Mouse (Mus musculus): Measurements from ENCODE around the gene Fut1. TPM values are rescaled to one million over a fixed set of nuclear protein-coding genes. Genes with fewer than 3 reads are reported as not detected.

The Fut1 gene
- polyA plus RNA-seq, 1 experiment from 2014 or later = 0.13 TPM

- DNase-seq (no peak), ATAC-seq (ENCODE audit: insufficient read depth) (no peak)
- Histone ChIP-seq H3K27me3 (ENCODE audit: insufficient read depth, low read length) (peaks cover 17% of the 10 kb centered on the region), H3K36me3 (ENCODE audit: insufficient read depth) (no peaks in the 10 kb centered on the region), H3K27ac (ENCODE audit: low read depth) (no peak overlapping the region), H3K9me3 (ENCODE audit: low read depth, low read length) (no peaks in the 10 kb centered on the region), H3K4me2 (no peak overlapping the region), H3K9ac (no peak overlapping the region), H3K4me1 (ENCODE audit: insufficient read depth) (no peaks in the 10 kb centered on the region), H3K4me3 (ENCODE audit: low read depth, low read length) (no peak overlapping the region)
- 53% methylated on average over 3 of the region's 3 CpGs for WGBS
- TF ChIP-seq CTCF (IDR thresholded peaks at IDR 0.05; ENCODE audit: low read depth) = no peak
These were observed 7.6 kb downstream of the Fut1 start for GRCm38 (mm10) chr7:45624718-45625117.

DNA sequence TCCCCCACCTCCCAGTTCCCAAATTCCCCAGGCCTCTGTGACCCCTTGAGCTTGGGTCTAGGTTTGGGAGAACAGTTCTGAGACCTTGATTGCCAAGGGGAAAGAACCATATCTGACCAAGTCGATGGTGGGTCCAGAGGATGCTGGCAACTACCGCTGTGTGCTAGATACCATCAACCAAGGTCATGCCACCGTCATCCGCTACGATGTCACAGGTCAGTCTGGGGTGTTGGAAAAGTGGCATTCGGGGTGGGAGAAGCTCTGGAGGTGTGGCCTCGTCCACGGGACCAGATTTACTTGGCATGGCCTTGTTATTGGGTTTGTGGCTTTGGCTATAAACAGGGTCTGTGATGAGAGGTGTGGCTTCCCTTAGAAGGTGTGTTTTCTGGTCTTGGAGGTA, 8.4 kb downstream of the Fut1 start:
- Histone ChIP-seq H3K9me3 (ENCODE audit: low read depth, low read length) (no peaks in the 10 kb centered on the region), H3K27me3 (ENCODE audit: insufficient read depth, low read length) (peaks cover 17% of the 10 kb centered on the region), H3K4me1 (ENCODE audit: insufficient read depth) (no peaks in the 10 kb centered on the region), H3K27ac (ENCODE audit: low read depth) (no peak overlapping the region), H3K36me3 (ENCODE audit: insufficient read depth) (no peaks in the 10 kb centered on the region), H3K9ac (no peak overlapping the region), H3K4me2 (no peak overlapping the region), H3K4me3 (ENCODE audit: low read depth, low read length) (no peak overlapping the region)
- 81% methylated on average over 8 of the region's 8 CpGs for WGBS
- ATAC-seq (ENCODE audit: insufficient read depth) = no peak
- DNase-seq = no peak
- TF ChIP-seq CTCF (IDR thresholded peaks at IDR 0.05; ENCODE audit: low read depth) = no peak

- no peak for DNase-seq
- WGBS = 82% methylated on average over 7 of the region's 7 CpGs
- Histone ChIP-seq H3K9ac (no peak overlapping the region), H3K27me3 (ENCODE audit: insufficient read depth, low read length) (peaks cover 17% of the 10 kb centered on the region), H3K27ac (ENCODE audit: low read depth) (peak overlapping the region; percentile 46; the same call in 1 of the 2 replicates), H3K4me1 (ENCODE audit: insufficient read depth) (no peaks in the 10 kb centered on the region), H3K4me2 (peak overlapping the region; percentile 13; the same call in 1 of the 2 replicates), H3K4me3 (ENCODE audit: low read depth, low read length) (no peak overlapping the region), H3K9me3 (ENCODE audit: low read depth, low read length) (no peaks in the 10 kb centered on the region), H3K36me3 (ENCODE audit: insufficient read depth) (no peaks in the 10 kb centered on the region)
- ATAC-seq (ENCODE audit: insufficient read depth) = no peak
- TF ChIP-seq CTCF (IDR thresholded peaks at IDR 0.05; ENCODE audit: low read depth) = no peak
These were observed 9.5 kb downstream of the Fut1 start for GRCm38 (mm10) chr7:45626571-45627076.

DNA sequence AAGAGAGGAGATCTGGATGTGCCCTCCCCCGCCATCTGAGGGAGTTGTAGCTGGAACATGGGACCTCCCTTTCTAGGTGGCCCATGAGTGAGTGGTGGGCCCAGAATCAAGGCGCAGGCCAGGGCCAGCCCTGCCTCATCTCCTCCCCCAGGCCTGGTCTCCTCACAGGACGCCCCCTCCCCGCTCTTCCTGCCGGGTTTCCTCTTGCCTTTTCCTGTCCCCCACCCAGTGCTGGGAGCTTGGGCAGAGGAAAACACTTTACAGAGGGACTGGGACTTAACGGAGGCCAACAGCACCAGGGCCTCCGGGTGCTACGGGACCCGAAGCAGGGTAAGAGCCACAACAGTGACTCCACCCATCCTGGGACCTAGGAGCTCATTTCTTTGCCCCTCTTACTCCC, 10.2 kb downstream of the Fut1 start, which contains the start of gene Rasip1:
Gene Rasip1 (plus strand): TSS at position 228 of the 400 bp plus-strand sequence.
- H3K36me3 ChIP-seq (ENCODE audit: insufficient read depth) = no peaks in the 10 kb centered on the region
- H3K4me1 ChIP-seq (ENCODE audit: insufficient read depth) = 0 out of 2 replicates have a peak, but pooled peaks cover under 1% of the 10 kb centered on the region
- TF ChIP-seq CTCF (IDR thresholded peaks at IDR 0.05; ENCODE audit: low read depth) = no peak
- peak within 1 kb of the TSS; percentile 73 for H3K9ac ChIP-seq
- ATAC-seq (ENCODE audit: insufficient read depth) (peak; percentile 15; the same call in 1 of the 2 replicates), DNase-seq (peak; percentile 55)
- H3K4me2 ChIP-seq = peak within 1 kb of the TSS; percentile 96
- H3K4me3 ChIP-seq (ENCODE audit: low read depth, low read length) = peak within 1 kb of the TSS; percentile 58
- WGBS = 73% methylated on average over 9 of the region's 9 CpGs
- peaks cover 17% of the 10 kb centered on the region for H3K27me3 ChIP-seq (ENCODE audit: insufficient read depth, low read length)
- H3K9me3 ChIP-seq (ENCODE audit: low read depth, low read length) = no peaks in the 10 kb centered on the region
- H3K27ac ChIP-seq (ENCODE audit: low read depth) = peak within 1 kb of the TSS; percentile 46

DNA sequence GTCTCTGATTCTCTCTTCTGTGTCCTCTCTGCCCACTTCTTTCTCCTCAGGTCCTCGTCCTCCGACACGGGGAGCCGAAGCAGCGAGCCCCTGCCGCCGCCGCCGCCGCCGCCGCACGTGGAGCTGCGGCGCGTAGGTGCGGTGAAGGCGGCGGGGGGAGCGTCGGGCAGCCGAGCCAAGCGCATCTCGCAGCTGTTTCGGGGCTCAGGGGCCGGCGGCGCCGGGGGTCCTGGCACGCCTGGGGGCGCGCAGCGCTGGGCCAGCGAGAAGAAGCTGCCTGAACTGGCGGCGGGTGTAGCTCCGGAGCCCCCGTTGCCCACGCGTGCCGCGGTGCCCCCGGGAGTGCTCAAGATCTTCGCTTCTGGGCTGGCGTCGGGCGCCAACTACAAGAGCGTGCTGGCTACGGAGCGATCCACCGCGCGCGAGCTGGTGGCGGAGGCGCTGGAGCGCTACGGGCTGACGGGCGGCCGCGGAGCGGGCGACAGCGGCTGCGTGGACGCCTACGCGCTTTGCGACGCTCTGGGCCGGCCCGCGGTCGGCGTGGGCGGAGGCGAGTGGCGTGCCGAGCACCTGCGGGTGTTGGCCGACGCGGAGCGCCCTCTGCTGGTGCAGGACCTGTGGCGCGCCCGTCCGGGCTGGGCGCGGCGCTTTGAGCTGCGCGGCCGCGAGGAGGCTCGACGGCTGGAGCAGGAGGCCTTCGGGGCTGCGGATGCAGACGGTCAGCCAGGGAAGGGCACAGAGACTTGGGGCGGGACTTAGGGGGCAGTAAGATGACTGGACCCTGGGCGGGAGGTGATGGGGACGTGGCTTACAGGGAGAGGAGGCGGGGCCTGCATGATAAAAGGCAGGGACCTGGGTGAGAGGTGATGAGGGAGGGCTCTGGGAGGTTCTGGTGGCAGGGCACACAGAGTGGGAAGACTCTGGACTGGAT, 11.5 kb downstream of the Fut1 start:
- Histone ChIP-seq H3K27ac (ENCODE audit: low read depth) (peak overlapping the region; percentile 43), H3K27me3 (ENCODE audit: insufficient read depth, low read length) (peaks cover 17% of the 10 kb centered on the region), H3K9ac (peak overlapping the region; percentile 73), H3K4me2 (peak overlapping the region; percentile 96), H3K4me1 (ENCODE audit: insufficient read depth) (peaks cover 6% of the 10 kb centered on the region; the same call in 1 of the 2 replicates), H3K36me3 (ENCODE audit: insufficient read depth) (no peaks in the 10 kb centered on the region), H3K9me3 (ENCODE audit: low read depth, low read length) (no peaks in the 10 kb centered on the region), H3K4me3 (ENCODE audit: low read depth, low read length) (peak overlapping the region; percentile 58)
- DNase-seq (peak; percentile 93), ATAC-seq (ENCODE audit: insufficient read depth) (peak; percentile 68)
- peak; percentile 40; the same call in 1 of the 2 replicates for TF ChIP-seq CTCF (IDR thresholded peaks at IDR 0.05; ENCODE audit: low read depth)
- WGBS = 1% methylated on average over 105 of the region's 105 CpGs

DNA sequence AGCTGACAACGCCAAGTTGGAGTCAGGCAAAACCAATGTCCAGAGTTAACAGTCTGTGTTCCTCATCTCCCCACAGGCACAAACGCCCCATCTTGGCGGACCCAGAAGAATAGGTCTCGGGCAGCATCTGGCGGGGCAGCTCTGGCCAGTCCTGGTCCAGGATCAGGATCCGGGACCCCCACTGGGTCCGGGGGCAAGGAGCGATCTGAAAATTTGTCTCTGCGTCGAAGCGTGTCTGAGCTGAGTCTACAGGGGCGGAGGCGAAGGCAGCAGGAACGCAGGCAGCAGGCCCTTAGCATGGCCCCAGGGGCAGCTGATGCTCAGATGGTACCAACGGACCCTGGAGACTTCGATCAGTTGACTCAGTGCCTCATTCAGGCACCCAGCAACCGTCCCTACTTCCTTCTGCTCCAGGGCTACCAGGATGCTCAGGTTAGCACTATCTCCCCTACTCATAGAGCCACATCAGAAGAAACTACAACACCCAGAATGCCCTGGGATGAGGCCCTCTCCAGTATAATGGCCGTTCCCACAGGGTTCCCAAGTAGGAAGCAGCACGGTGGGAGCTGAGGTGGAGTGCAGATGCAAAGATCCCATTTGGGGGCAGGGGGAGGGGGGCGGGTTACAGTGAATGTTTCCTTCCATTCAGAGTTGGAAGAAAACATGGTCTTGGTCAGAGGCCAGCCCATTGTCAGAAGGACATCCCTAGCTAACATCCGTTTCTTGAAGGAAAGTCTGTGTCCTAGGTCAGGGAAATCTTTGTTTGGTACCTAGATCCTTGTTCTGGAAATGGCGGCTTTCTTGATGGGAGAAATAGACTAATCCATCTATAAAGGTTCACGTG, 13.2 kb downstream of the Fut1 start:
- Histone ChIP-seq H3K27me3 (ENCODE audit: insufficient read depth, low read length) (peaks cover 17% of the 10 kb centered on the region), H3K4me3 (ENCODE audit: low read depth, low read length) (no peak overlapping the region), H3K36me3 (ENCODE audit: insufficient read depth) (no peaks in the 10 kb centered on the region), H3K27ac (ENCODE audit: low read depth) (no peak overlapping the region), H3K4me2 (0 out of 2 replicates have a peak overlapping the region, but pooled peaks have one; percentile 5), H3K9me3 (ENCODE audit: low read depth, low read length) (no peaks in the 10 kb centered on the region), H3K9ac (no peak overlapping the region), H3K4me1 (ENCODE audit: insufficient read depth) (peaks cover 6% of the 10 kb centered on the region; the same call in 1 of the 2 replicates)
- no peak for ATAC-seq (ENCODE audit: insufficient read depth)
- no peak for TF ChIP-seq CTCF (IDR thresholded peaks at IDR 0.05; ENCODE audit: low read depth)
- peak; percentile 30 for DNase-seq
- WGBS = 64% methylated on average over 23 of the region's 23 CpGs
